Mouse (Mus musculus) lung, adult 18-20 months (tissue): ENCODE data around the gene Reck.
A peak's percentile ranks its signal among the peaks of the same experiment; 100 is the strongest.

Source experiments
- DNase-seq, 2 experiments: peaks; one replicate each; pipeline ENCODE4 v3.0.0; 2022; ENCODE audit warnings: mixed read lengths in 2 of 2

Reck gene

GRCm38 (mm10) chr4:43875160-43875918 is at the start of gene Reck:
Gene Reck (plus strand): TSS chr4:43875530.
- peak; percentile 79 to 84 for DNase-seq

DNA sequence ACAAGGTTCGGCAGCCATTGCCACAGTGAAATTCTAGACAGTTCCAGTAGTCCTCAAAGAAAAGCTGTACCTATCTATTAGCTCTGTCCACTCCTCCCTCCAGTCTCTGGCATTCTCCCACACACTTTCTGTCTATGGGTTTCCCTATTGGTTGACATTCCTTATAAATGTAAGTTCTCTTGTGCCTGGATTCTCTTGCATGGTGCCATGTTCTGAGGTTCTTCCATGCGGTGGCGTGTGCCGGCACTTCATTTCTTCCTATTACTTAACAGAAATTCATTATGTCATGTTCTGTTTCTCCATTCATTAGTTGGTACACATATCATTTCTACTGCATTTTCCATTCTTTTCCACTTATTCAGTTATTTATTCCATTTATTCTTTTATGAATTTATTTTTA is 46.5 kb upstream of the Reck start:
- DNase-seq, result no peak

- DNase-seq, result no peak
These were observed 43.3 kb upstream of the Reck start for GRCm38 (mm10) chr4:43832031-43832430.

- no peak for DNase-seq
These were observed 41.6 kb upstream of the Reck start for GRCm38 (mm10) chr4:43833752-43834151.

DNA sequence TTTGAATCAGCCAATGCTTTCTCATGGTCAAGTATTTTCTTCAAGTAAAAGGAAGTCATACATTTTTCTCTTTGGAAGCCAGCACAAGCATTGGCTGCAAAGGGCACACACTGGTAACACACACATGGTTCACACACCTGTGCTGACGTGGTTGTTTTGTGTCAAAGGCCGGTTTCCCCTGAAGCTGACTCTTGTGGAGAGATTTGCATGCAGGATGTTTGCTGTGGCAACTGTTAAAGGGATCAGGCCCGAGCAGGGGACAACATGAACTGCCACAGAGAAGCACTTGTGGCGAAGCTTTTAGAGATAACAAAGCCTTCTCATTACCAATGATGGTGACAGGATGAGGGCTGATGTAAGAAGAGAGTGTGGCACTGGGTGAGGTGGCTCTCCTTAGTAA is 40.6 kb upstream of the Reck start:
- no peak for DNase-seq

DNA sequence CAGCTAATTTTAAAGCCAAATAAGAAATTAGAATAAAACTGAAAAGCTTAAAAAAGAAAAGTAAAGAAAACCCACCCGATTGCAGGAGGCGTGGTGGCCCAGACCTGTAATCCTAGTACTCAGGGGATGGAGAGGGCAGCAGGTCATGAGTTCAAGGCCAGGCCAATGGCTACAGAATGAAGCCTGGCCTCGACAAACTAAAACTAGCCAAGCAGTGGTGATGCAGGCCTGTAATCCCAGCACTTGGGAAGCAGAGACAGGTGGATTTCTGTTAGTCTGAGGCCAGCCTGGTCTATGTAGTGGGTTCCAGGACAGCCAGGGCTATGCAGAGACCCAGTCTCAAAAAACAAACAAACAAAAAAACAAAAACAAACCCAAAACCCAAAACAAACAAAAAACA is 37.0 kb upstream of the Reck start:
- DNase-seq, result no peak

DNA sequence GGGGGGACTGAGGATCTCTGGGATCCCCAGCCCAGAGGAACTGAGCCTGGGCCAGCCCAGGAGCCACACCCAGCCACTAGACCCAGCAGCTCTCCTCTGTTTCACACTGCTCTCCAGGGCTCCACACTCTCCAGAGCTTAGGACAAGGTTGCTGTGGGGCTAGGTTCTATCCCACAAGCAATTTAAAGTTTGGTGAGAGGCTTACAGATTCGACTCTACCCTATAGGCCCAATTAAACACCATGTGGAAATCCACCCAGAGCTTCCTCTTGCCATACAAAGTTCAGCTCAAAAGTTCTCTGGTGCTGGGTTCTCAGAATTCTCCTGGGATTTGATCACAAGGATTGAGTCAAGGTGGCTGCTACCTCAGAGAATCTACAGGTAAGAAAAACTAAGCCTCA is 35.2 kb upstream of the Reck start, which contains the start of gene Olfr157:
Gene Olfr157 (minus strand): TSS at position 101 of the 400 bp plus-strand sequence.
- no peak for DNase-seq

DNA sequence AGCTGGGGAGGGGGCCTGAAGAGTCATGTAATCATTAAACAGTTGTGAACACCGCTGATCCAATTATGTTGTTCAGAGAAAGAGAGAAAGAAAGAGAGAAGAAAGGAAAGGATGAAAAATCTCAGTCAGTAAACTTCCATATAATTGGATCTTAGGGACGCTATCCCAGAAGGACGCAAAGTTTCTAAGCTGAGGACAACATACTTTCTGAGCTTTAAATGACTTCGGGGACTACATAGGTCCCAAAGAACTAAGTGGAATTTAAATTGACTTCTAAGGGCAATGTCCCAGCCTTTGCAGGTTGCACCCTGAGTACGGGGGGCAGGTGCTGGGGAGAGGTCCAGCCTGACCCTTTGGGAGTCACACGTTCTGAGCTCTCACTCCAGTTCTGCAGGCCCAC is 24.1 kb upstream of the Reck start, which contains the start of gene Olfr155:
Gene Olfr155 (plus strand): TSS at position 301 of the 400 bp plus-strand sequence.
- DNase-seq, result no peak

DNA sequence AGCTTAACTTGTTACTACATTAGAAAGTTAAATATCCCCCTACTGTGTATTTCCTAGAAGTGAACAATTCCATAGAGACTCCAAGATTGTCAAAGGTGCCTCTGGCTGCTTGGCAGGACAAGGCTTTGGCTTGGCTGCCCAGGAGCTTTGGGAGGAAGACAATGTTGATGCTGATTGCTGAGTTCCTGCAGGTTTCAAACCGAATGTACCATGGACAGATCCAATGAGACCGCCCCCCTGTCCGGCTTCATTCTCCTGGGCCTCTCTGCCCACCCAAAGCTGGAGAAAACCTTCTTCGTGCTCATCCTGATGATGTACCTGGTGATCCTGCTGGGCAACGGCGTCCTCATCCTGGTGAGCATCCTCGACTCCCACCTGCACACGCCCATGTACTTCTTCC is 21.2 kb upstream of the Reck start:
- no peak for DNase-seq

- no peak for DNase-seq
These were observed 15.4 kb upstream of the Reck start for GRCm38 (mm10) chr4:43859886-43860285.

GRCm38 (mm10) chr4:43860744-43861519 is 14.4 kb upstream of the Reck start:
- DNase-seq, result peak; percentile 66 to 70

DNA sequence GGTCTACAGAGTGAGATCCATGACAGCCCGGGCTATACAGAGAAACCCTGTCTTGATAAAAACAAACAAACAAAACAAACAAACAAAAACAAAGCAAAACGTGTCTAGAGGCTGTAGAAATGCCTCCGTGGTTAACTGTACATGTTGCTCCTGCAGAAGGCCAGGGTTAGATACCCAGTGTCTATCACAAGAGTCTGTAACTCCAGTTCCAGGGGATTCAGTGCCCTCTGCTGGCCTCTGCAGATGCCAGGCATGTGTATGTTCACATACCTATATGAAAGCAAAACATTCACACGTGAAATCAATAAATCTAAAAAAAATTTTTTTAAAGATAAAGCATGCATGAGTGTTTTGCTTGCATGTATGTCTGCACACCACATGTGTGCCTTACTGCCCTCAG is 12.0 kb upstream of the Reck start:
- DNase-seq, result no peak

DNA sequence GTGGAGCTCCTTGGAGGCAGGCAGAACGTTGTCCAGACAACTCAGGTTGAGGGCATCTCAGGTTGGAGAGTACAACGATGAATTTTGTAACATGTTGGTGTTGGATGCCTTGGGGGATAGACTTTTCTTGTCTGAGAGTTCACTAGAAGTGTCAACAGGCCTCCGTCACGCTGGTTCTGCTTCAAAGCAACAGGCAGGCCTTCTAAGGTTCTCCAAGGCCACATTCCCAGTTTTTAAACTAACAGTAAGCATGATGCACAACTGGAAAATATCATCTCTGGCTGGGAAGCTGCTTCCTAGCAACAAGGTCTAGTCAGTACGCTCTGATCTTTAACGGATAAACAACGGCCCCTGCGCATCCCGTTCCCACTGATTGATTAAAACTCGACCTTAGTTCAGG is 5.5 kb upstream of the Reck start:
- peak in 1 of 2 experiments; percentile 17 for DNase-seq

DNA sequence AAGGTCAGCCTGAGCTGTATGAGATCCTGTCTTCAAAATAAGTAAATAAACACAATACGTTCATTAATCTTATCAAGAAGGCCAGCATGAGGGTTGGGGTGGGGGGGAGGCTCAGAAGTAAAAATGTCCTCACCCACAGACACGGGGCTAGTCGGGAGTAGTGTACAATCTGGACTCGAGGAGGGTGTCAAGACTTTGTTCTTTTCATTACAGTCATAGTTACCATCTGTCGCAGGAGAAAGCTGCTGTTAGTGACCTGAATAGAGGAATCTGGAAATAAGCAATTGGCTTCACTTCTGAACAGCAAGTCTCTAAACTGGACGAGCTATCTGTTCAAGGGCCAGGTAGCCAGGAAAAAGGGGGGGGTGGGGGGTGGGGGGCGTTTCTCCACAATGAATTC is 829 bp upstream of the Reck start:
- no peak for DNase-seq

DNA sequence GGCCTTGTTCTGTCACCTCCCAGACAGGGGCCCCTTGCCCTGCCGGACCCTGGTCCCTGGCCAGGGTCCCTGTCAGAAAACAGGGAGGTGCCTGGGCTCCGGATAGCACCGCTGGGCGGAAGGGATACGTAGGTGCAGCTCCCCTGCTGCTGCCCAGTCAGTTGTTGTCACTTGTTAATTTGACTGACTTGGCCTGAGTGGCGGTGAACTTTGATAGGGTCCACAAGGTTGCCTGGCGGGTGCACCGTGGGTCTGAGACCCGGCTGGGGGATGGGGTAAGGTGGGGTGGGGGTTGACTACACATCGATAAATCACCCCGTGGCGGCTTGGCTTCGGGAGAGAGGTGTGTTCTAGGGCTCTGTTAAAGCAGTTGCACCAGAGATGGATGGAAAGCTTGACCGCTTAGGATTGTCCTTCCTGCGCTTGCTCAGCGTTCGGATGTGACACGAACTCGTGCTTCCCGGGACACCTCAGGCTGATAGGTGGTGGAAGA is 635 bp downstream of the Reck start:
- DNase-seq, result peak; percentile 18 to 25

- no peak for DNase-seq
These were observed 1.9 kb downstream of the Reck start for GRCm38 (mm10) chr4:43877230-43877629.

- peak in 1 of 2 experiments; percentile 46 for DNase-seq
These were observed 2.9 kb downstream of the Reck start for GRCm38 (mm10) chr4:43878121-43878776.

DNA sequence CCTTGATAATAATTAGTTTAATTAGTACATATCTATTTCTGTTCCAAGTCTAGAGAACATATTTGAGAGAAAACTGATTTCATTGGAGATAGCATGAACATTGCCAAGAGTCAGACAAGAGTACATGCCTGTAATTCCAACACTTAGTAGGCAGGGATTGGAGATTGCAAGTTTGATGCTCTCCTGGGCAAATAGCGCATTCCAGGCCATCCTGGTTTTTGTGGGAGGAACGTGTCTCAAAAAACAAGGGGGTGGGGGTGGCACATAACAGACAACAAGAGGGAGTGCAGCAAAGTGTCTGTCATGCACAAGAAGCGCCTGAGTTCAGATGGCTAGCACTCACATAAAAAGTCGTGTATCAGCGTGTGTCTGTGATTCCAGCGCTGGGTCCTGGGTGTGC is 4.2 kb downstream of the Reck start:
- DNase-seq, result no peak

GRCm38 (mm10) chr4:43884196-43884595 is 8.9 kb downstream of the Reck start:
- no peak for DNase-seq

DNA sequence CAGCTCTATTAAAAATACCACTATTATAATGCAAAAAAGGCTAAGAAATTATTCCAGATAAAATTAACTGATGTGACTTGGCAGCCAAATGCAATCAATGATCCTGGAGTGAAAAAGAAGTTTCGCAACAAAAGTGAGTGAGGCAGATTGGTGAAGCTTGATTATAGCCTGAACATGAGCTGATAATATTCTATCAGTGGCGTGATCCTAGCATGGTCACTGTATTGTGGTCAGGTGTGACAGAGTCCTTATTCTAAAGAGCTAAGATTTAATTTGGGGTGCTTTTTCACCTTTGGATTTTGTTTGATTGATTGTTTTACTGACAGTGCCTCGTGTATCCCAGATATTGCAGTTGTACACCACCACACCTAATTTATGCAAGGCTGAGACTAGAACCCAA is 15.9 kb downstream of the Reck start:
- no peak for DNase-seq

- no peak for DNase-seq
These were observed 21.9 kb downstream of the Reck start for GRCm38 (mm10) chr4:43897209-43897608.

DNA sequence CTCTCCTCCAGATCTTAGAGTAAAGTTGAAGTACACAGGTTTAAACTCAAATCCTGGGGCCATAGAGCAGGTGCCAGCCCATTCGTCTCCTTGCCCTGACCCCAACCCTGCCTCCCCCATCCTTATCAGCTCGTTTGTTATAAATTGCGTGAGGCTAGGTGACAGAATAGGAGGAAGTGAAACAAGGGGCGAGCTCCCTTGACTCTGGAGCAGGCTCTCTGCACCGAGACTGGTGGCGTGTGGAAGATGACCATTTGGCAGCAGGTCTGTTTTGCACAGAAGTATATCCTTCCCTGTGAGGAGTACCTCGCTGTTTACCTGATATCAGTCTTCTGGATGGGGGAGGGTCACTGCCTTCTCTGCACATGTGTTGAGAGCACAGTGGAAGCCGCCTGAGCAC is 23.9 kb downstream of the Reck start:
- DNase-seq, result no peak

DNA sequence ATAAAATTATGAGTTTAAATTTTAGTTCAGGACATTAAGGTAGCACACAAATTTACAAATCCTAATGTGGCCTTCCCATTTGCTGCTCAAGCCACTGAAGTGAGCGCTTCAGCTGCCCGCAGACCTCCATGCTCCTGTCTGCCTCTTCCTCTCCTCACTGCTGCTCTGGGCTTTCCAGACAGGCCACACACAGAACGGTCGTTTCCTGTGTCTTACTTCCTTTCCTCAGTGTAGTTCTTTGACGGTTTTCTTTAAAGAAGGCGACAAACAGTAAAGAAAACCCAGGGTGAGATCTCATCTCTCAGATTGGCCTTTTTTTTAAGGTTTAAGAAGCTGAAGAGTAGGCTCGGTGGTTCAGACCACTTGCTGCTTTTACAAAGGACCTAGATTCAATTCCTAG is 28.4 kb downstream of the Reck start:
- no peak for DNase-seq
